Mouse (Mus musculus) lung, adult 18-20 months (tissue): ENCODE data around the gene Zfpl1.
A peak's percentile ranks its signal among the peaks of the same experiment; 100 is the strongest.
"Not testable (repeated sequence)": the region's sequence is repeated elsewhere in the genome, so short reads cannot be mapped to it uniquely, and the experiment has no call there.

Experiments
- DNase-seq, 2 experiments: peaks; one replicate each; pipeline ENCODE4 v3.0.0; 2022; ENCODE audit warnings: mixed read lengths in 2 of 2

Zfpl1 gene

GRCm38 (mm10) chr19:6057313-6058096, 27.3 kb downstream of the Zfpl1 start, which contains the start of the genes Mrpl49 and Fau:
Gene Mrpl49 (minus strand): TSS chr19:6057785.
Gene Fau (plus strand): TSS chr19:6057844.
- DNase-seq, result peak; percentile 98 to 99

GRCm38 (mm10) chr19:6056696-6057095, 28.1 kb downstream of the Zfpl1 start:
- no peak for DNase-seq

- no peak for DNase-seq
Measured at GRCm38 (mm10) chr19:6054296-6054695, 30.5 kb downstream of the Zfpl1 start.

GRCm38 (mm10) chr19:6052516-6052915, 32.2 kb downstream of the Zfpl1 start:
- DNase-seq, result no peak

- no peak for DNase-seq
Measured at GRCm38 (mm10) chr19:6048681-6049410, 35.9 kb downstream of the Zfpl1 start.

GRCm38 (mm10) chr19:6047899-6048166, 36.9 kb downstream of the Zfpl1 start:
- DNase-seq, result no peak

- no peak for DNase-seq
Measured at GRCm38 (mm10) chr19:6047154-6047898, 37.4 kb downstream of the Zfpl1 start.

GRCm38 (mm10) chr19:6046294-6047153, 38.2 kb downstream of the Zfpl1 start, which contains the start of gene Syvn1:
Gene Syvn1 (plus strand): TSS chr19:6046576.
- peak; percentile 95 for DNase-seq

- no peak for DNase-seq
Measured at GRCm38 (mm10) chr19:6045366-6046293, 39.1 kb downstream of the Zfpl1 start.

- DNase-seq, result not testable (repeated sequence)
Measured at GRCm38 (mm10) chr19:6044102-6044501, 40.7 kb downstream of the Zfpl1 start.

GRCm38 (mm10) chr19:6042293-6042692, 42.5 kb downstream of the Zfpl1 start:
- no peak for DNase-seq

- no peak for DNase-seq
Measured at GRCm38 (mm10) chr19:6040002-6040401, 44.8 kb downstream of the Zfpl1 start.

- no peak for DNase-seq
Measured at GRCm38 (mm10) chr19:6038326-6038725, 46.4 kb downstream of the Zfpl1 start.

GRCm38 (mm10) chr19:6037695-6038094, 47.1 kb downstream of the Zfpl1 start:
- no peak for DNase-seq

GRCm38 (mm10) chr19:6035966-6036585, 48.7 kb downstream of the Zfpl1 start:
- DNase-seq, result no peak
